In the genomic region with DNA sequence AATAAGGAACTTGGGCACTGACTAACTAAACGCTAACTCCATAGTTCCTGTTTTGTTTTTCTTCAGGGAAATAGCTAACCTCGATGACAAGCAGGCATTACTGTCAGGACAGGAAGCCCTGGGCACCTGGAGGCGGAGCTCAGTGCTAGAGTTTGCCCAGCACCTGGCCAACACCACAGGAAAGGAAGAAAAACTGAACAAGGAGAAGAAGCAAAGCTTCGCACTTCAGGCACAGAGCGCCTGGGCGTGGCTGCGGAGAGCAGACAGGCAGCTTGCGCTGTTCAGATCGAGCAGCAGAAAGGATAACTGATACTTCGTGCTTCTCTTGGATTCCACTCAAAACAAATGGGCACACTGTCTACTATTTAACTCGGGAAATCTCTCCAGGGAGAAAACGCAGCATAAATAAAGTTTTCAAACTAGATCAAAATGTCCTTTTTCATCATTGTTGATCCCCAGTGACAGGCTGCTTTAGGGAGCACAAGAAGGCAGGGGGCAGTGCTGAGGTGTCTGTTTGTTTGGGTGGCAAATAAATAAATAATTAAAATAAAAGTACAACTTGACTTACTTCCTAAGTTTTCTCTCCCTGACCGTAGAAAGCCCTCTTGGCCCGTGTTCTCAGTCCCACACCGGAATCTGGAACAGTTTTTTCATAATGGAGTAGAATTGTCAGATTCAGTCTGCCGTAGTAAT, we compare ENCODE assay signal across 9 mouse cellular contexts. TPM values are rescaled to one million over a fixed set of nuclear protein-coding genes. Genes with fewer than 3 reads are reported as not detected.
DNase-seq lines count a peak whose midpoint lies in the region; ATAC-seq lines count a peak whose summit lies in the region.
"Had no signal": no experiment of that assay in that cellular context is flagged by ENCODE, and none has a peak within 500 bp of the region (broad histone marks: within the 10 kb centered on the region; RNA-seq: fewer than 3 reads in every experiment).

No protein-coding gene starts in this region.

- WGBS in limb, embryonic 11.5 days: 80% methylated on average over 16 of the region's 16 CpGs
- WGBS in limb, embryonic 10.5 days: 79% methylated on average over 16 of the region's 16 CpGs
- WGBS in kidney, embryonic 16.5 days: 49% methylated on average over 16 of the region's 16 CpGs
- 63% methylated on average over 16 of the region's 16 CpGs for WGBS in stomach, embryonic 15.5 days

- H3K4me1 ChIP-seq in limb, embryonic 11.5 days (ENCODE audit: control insufficient read depth, insufficient read depth, low read length): no peaks in the 10 kb centered on the region
- H3K4me1 ChIP-seq in limb, embryonic 10.5 days: peaks cover 3% of the 10 kb centered on the region; the same call in 1 of the 2 replicates
- H3K4me1 ChIP-seq in kidney, embryonic 16.5 days (ENCODE audit: insufficient read depth, low read length): peaks cover 7% of the 10 kb centered on the region; the same call in 1 of the 2 replicates
- no peaks in the 10 kb centered on the region for H3K4me1 ChIP-seq in stomach, embryonic 15.5 days
- H3K4me1 ChIP-seq: forebrain, embryonic 12.5 days had no signal

- peak; percentile 19 for DNase-seq in limb, embryonic 11.5 days (ENCODE audit: low spot score)
- DNase-seq in limb, embryonic 10.5 days (ENCODE audit: low spot score): no peak
- peak; percentile 18 for DNase-seq in R1 (ENCODE audit: low read depth, low spot score)
- DNase-seq in cerebellum, adult 9-11 months: no peak
- DNase-seq in layer of hippocampus, adult 8-10 months (ENCODE audit: low spot score in 2 of 2): no peak

- H3K9me3 ChIP-seq in limb, embryonic 11.5 days (ENCODE audit: control insufficient read depth, low read length): no peaks in the 10 kb centered on the region
- H3K9me3 ChIP-seq in limb, embryonic 10.5 days (replicated peaks): no peaks in the 10 kb centered on the region
- H3K9me3 ChIP-seq in kidney, embryonic 16.5 days (ENCODE audit: low read length): no peaks in the 10 kb centered on the region
- no peaks in the 10 kb centered on the region for H3K9me3 ChIP-seq in stomach, embryonic 15.5 days
- H3K9me3 ChIP-seq: forebrain, embryonic 12.5 days had no signal

- H3K9ac ChIP-seq in limb, embryonic 11.5 days (ENCODE audit: low read length): no peak overlapping the region
- H3K9ac ChIP-seq in kidney, embryonic 16.5 days (replicated peaks; ENCODE audit: low read length): no peak overlapping the region
- H3K9ac ChIP-seq in stomach, embryonic 15.5 days: no peak overlapping the region
- H3K9ac ChIP-seq: forebrain, embryonic 12.5 days had no signal

- H3K4me3 ChIP-seq in limb, embryonic 11.5 days (ENCODE audit: low read depth, low read length): no peak overlapping the region
- H3K4me3 ChIP-seq in limb, embryonic 10.5 days: no peak overlapping the region
- H3K4me3 ChIP-seq in kidney, embryonic 16.5 days (ENCODE audit: low read length): peak overlapping the region; percentile 14; the same call in 1 of the 2 replicates
- no peak overlapping the region for H3K4me3 ChIP-seq in stomach, embryonic 15.5 days (replicated peaks)
- H3K4me3 ChIP-seq: forebrain, embryonic 12.5 days had no signal

- H3K27me3 ChIP-seq in limb, embryonic 11.5 days (ENCODE audit: control insufficient read depth, insufficient read depth, low read length): no peaks in the 10 kb centered on the region
- no peaks in the 10 kb centered on the region for H3K27me3 ChIP-seq in limb, embryonic 10.5 days (ENCODE audit: low read depth, poor library complexity, severe bottlenecking)
- no peaks in the 10 kb centered on the region for H3K27me3 ChIP-seq in kidney, embryonic 16.5 days (ENCODE audit: insufficient read depth, low read length)
- no peaks in the 10 kb centered on the region for H3K27me3 ChIP-seq in stomach, embryonic 15.5 days (replicated peaks)
- H3K27me3 ChIP-seq: forebrain, embryonic 12.5 days had no signal

- no peak overlapping the region for H3K27ac ChIP-seq in limb, embryonic 11.5 days (replicated peaks; ENCODE audit: low read depth, low read length)
- no peak overlapping the region for H3K27ac ChIP-seq in limb, embryonic 10.5 days
- no peak overlapping the region for H3K27ac ChIP-seq in kidney, embryonic 16.5 days (ENCODE audit: low read length)
- H3K27ac ChIP-seq in stomach, embryonic 15.5 days: no peak overlapping the region
- H3K27ac ChIP-seq: forebrain, embryonic 12.5 days had no signal

- no peak for ATAC-seq in limb, embryonic 11.5 days (ENCODE audit: insufficient number of reproducible peaks, low FRiP score, low TSS enrichment, low read depth)
- ATAC-seq in kidney, embryonic 16.5 days (ENCODE audit: low FRiP score, low TSS enrichment): peak; percentile 63; the same call in 1 of the 2 replicates
- ATAC-seq in stomach, embryonic 15.5 days (ENCODE audit: insufficient read depth, low FRiP score, low read depth): no peak
- no peak for ATAC-seq in monocyte, adult 5-6 weeks (replicated peaks; ENCODE audit: insufficient number of reproducible peaks, low FRiP score, low TSS enrichment, poor library complexity, severe bottlenecking)

- no peaks in the 10 kb centered on the region for H3K36me3 ChIP-seq in limb, embryonic 11.5 days (ENCODE audit: control insufficient read depth, insufficient read depth, low read length)
- H3K36me3 ChIP-seq in limb, embryonic 10.5 days: no peaks in the 10 kb centered on the region
- no peaks in the 10 kb centered on the region for H3K36me3 ChIP-seq in kidney, embryonic 16.5 days (ENCODE audit: insufficient read depth, low read length)
- H3K36me3 ChIP-seq in stomach, embryonic 15.5 days: no peaks in the 10 kb centered on the region
- H3K36me3 ChIP-seq: forebrain, embryonic 12.5 days had no signal

- no peak overlapping the region for H3K4me2 ChIP-seq in limb, embryonic 11.5 days (ENCODE audit: low read depth, severe bottlenecking)
- peak overlapping the region; percentile 44 for H3K4me2 ChIP-seq in kidney, embryonic 16.5 days (replicated peaks; ENCODE audit: low read depth, low read length)
- peak overlapping the region; percentile 10; the same call in 1 of the 2 replicates for H3K4me2 ChIP-seq in stomach, embryonic 15.5 days
- H3K4me2 ChIP-seq: forebrain, embryonic 12.5 days had no signal

RNA-seq across cellular contexts. Expression of gene Tmx1, which starts 24.1 kb away (rescaled TPM):
- polyA plus RNA-seq in limb, embryonic 11.5 days (2014; fragmentation: Nextera tagmentation; extraction: Ambion mirVana): 84.9 and 93.8 TPM in 2 replicates
- polyA plus RNA-seq in limb, embryonic 10.5 days (2016; fragmentation: Nextera tagmentation; extraction: Ambion mirVana): 100 and 114 TPM in 2 replicates
- polyA plus RNA-seq in kidney, embryonic 16.5 days (2015; fragmentation: Nextera tagmentation; extraction: Ambion mirVana): 122 and 125 TPM in 2 replicates
- polyA plus RNA-seq in stomach, embryonic 15.5 days (2015; fragmentation: Nextera tagmentation; extraction: Ambion mirVana): 109 and 113 TPM in 2 replicates
- 91.8 to 94.8 TPM (median 93.6 TPM) in 3 replicates for total RNA-seq in monocyte, adult 5-6 weeks (2017)
- total RNA-seq in layer of hippocampus, adult 8-10 months (2022): 10 to 100 TPM; 29.3 to 34.7 (median 33.2) TPM

Comparison
In these comparisons a context has a peak if more than half of its experiments do, and no peak if none do; other contexts are left out.
1. DNase-seq: peak in limb, embryonic 11.5 days (single experiment) and R1 (single experiment); none in limb, embryonic 10.5 days (single experiment), cerebellum, adult 9-11 months (single experiment) and layer of hippocampus, adult 8-10 months (0 of 2).